Mouse (Mus musculus): Measurements from ENCODE around the gene Olfr516. TPM values are rescaled to one million over a fixed set of nuclear protein-coding genes. Genes with fewer than 3 reads are reported as not detected.
"Not testable (repeated sequence)": the region's sequence is repeated elsewhere in the genome, so short reads cannot be mapped to it uniquely, and the experiment has no call there.

Olfr516 gene
- polyA plus RNA-seq (2011; ENCODE audit: insufficient read depth, insufficient read length, low read depth, missing spikeins) = not detected in 2 replicates

DNA sequence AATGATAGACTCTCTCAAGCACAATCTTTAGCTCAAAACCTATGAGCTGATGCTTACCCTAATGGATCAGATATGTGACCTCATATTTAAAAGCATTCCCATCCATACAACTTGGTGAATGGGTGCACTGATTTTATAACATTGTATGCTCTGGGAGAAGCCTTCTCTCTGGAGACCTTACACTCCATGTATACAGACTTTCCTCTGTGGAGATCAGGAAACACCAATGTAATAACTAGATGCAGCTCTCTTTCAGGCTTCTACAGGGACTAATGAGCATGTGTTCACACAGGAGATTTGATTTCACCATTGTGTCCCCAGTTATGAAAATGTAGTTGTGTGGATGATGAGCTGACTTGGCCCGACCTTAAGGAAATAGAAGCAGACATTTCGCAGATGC, at the start of gene Olfr516:
Gene Olfr516, minus strand, starts transcription at position 101 of the 400 bp plus-strand sequence.
- Histone ChIP-seq H3K9ac (ENCODE audit: low read depth, poor library complexity, severe bottlenecking) (no peak within 1 kb of the TSS), H3K27ac (ENCODE audit: insufficient read depth, low read length) (no peak within 1 kb of the TSS), H3K4me1 (ENCODE audit: control insufficient read depth, insufficient read depth, low read length) (no peaks in the 10 kb centered on the region), H3K4me3 (ENCODE audit: low read depth, low read length) (no peak within 1 kb of the TSS), H3K36me3 (ENCODE audit: control insufficient read depth, insufficient read depth, low read length, poor library complexity, severe bottlenecking) (no peaks in the 10 kb centered on the region), H3K27me3 (ENCODE audit: control insufficient read depth, insufficient read depth, low read length, poor library complexity, severe bottlenecking) (no peaks in the 10 kb centered on the region), H3K9me3 (replicated peaks; ENCODE audit: control insufficient read depth, insufficient read depth, low read length, poor library complexity, severe bottlenecking) (no peaks in the 10 kb centered on the region)
- no peak for TF ChIP-seq CTCF (IDR thresholded peaks at IDR 0.05; ENCODE audit: low read depth, low read length)
- TF ChIP-seq EP300 (IDR thresholded peaks at IDR 0.05; ENCODE audit: insufficient read depth, low read depth, low read length) = no peak
- no peak for TF ChIP-seq POLR2A (IDR thresholded peaks at IDR 0.05; ENCODE audit: insufficient read depth, low read length)

DNA sequence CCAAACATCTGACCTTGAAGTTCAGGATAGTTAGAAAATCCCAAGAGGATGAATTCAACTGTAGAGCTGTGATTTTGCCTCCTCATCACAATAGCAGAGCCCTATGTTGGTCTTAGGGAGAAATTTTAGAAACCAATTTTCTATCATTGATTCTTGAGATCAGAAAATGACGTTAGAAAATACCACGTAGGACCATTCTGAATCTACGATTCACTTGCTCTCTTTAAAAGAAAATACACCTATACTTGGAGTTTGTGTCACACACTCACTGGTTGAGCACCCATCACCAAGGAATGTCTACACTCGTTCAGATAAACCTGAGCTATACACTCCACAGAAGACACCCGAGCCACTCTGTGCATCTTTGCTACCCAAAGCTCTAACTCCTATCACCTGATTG, 44.0 kb upstream of the Olfr516 start, which contains the start of gene Olfr519:
Gene Olfr519, minus strand, starts transcription at position 101 of the 400 bp plus-strand sequence.
- TF ChIP-seq EP300 (IDR thresholded peaks at IDR 0.05; ENCODE audit: insufficient read depth, low read depth, low read length) (no peak), CTCF (IDR thresholded peaks at IDR 0.05; ENCODE audit: low read depth, low read length) (no peak), POLR2A (IDR thresholded peaks at IDR 0.05; ENCODE audit: insufficient read depth, low read length) (no peak)
- no peaks in the 10 kb centered on the region for H3K36me3 ChIP-seq (ENCODE audit: control insufficient read depth, insufficient read depth, low read length, poor library complexity, severe bottlenecking)
- H3K4me3 ChIP-seq (ENCODE audit: low read depth, low read length) = no peak within 1 kb of the TSS
- H3K4me1 ChIP-seq (ENCODE audit: control insufficient read depth, insufficient read depth, low read length) = no peaks in the 10 kb centered on the region
- no peak within 1 kb of the TSS for H3K27ac ChIP-seq (ENCODE audit: insufficient read depth, low read length)
- H3K9me3 ChIP-seq (replicated peaks; ENCODE audit: control insufficient read depth, insufficient read depth, low read length, poor library complexity, severe bottlenecking) = no peaks in the 10 kb centered on the region
- no peaks in the 10 kb centered on the region for H3K27me3 ChIP-seq (ENCODE audit: control insufficient read depth, insufficient read depth, low read length, poor library complexity, severe bottlenecking)
- no peak within 1 kb of the TSS for H3K9ac ChIP-seq (ENCODE audit: low read depth, poor library complexity, severe bottlenecking)

DNA sequence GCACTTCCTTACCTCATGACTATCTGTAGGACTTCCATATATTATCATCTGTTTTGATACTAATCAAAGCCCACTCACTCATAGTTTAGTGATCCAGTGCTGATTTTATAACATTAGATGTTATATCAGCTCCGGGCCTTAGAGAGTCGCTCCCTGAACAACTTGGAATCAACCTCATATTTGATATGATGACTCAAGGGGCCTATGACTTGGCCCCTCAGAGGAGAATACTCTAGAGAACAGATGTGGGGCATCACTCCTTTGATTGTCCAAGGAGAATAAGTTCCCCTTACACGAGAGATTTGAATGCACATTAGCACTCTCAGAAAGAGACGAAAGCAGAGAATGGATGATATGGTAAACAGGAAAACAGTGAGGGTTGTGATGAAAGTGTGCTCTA, 34.6 kb upstream of the Olfr516 start, which contains the start of gene Olfr518:
Gene Olfr518, minus strand, starts transcription at position 101 of the 400 bp plus-strand sequence.
- H3K27me3 ChIP-seq (ENCODE audit: control insufficient read depth, insufficient read depth, low read length, poor library complexity, severe bottlenecking) = no peaks in the 10 kb centered on the region
- TF ChIP-seq POLR2A (IDR thresholded peaks at IDR 0.05; ENCODE audit: insufficient read depth, low read length) (no peak), EP300 (IDR thresholded peaks at IDR 0.05; ENCODE audit: insufficient read depth, low read depth, low read length) (no peak), CTCF (IDR thresholded peaks at IDR 0.05; ENCODE audit: low read depth, low read length) (no peak)
- no peak within 1 kb of the TSS for H3K27ac ChIP-seq (ENCODE audit: insufficient read depth, low read length)
- H3K4me3 ChIP-seq (ENCODE audit: low read depth, low read length) = no peak within 1 kb of the TSS
- no peaks in the 10 kb centered on the region for H3K9me3 ChIP-seq (replicated peaks; ENCODE audit: control insufficient read depth, insufficient read depth, low read length, poor library complexity, severe bottlenecking)
- H3K36me3 ChIP-seq (ENCODE audit: control insufficient read depth, insufficient read depth, low read length, poor library complexity, severe bottlenecking) = no peaks in the 10 kb centered on the region
- H3K4me1 ChIP-seq (ENCODE audit: control insufficient read depth, insufficient read depth, low read length) = no peaks in the 10 kb centered on the region
- H3K9ac ChIP-seq (ENCODE audit: low read depth, poor library complexity, severe bottlenecking) = no peak within 1 kb of the TSS

DNA sequence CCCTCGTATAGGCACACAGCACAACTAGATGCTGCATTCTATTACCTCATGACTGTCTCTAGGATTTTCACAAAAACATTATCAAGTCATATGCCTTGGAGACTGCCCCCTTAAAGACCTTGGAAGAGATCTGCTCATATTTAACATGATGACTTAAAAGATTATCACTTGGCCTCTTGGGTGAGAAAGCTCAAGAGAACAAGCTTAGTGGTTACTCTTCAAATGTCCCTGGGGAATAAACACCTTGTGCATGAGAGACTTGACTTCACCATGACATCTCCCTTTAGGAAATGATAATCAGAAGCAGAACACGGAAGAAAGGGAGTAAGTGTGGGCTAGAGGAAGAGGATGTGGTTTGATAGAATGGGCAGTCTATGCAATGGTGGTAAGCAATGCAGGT, 21.9 kb upstream of the Olfr516 start, which contains the start of gene Olfr517:
Gene Olfr517, minus strand, starts transcription at position 101 of the 400 bp plus-strand sequence.
- H3K36me3 ChIP-seq (ENCODE audit: control insufficient read depth, insufficient read depth, low read length, poor library complexity, severe bottlenecking) = no peaks in the 10 kb centered on the region
- TF ChIP-seq POLR2A (IDR thresholded peaks at IDR 0.05; ENCODE audit: insufficient read depth, low read length) = no peak
- no peak for TF ChIP-seq EP300 (IDR thresholded peaks at IDR 0.05; ENCODE audit: insufficient read depth, low read depth, low read length)
- no peak for TF ChIP-seq CTCF (IDR thresholded peaks at IDR 0.05; ENCODE audit: low read depth, low read length)
- H3K9ac ChIP-seq (ENCODE audit: low read depth, poor library complexity, severe bottlenecking) = no peak within 1 kb of the TSS
- no peak within 1 kb of the TSS for H3K4me3 ChIP-seq (ENCODE audit: low read depth, low read length)
- no peak within 1 kb of the TSS for H3K27ac ChIP-seq (ENCODE audit: insufficient read depth, low read length)
- H3K27me3 ChIP-seq (ENCODE audit: control insufficient read depth, insufficient read depth, low read length, poor library complexity, severe bottlenecking) = no peaks in the 10 kb centered on the region
- no peaks in the 10 kb centered on the region for H3K4me1 ChIP-seq (ENCODE audit: control insufficient read depth, insufficient read depth, low read length)
- H3K9me3 ChIP-seq (replicated peaks; ENCODE audit: control insufficient read depth, insufficient read depth, low read length, poor library complexity, severe bottlenecking) = no peaks in the 10 kb centered on the region

DNA sequence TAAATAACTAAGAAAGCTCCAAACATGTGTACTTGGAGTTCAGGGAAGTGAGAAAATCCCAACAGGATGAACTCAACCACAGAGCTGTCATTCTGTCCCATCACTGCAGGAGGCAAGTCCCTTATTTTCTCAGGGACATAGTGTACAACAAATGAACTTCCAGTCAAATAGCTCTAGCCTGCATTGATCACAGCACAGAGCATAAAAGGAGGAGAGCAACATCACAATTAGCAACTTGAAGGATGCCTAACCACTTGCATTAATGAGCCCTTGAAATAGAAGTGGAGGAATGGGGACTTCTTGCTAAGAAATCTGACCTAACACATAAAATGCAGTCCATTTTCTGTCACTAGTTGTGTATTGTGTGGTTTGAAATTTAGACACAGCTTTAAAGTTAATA, 24.4 kb downstream of the Olfr516 start, which contains the start of gene Olfr514:
Gene Olfr514, minus strand, starts transcription at position 101 of the 400 bp plus-strand sequence.
- H3K4me1 ChIP-seq (ENCODE audit: control insufficient read depth, insufficient read depth, low read length) = no peaks in the 10 kb centered on the region
- no peak within 1 kb of the TSS for H3K27ac ChIP-seq (ENCODE audit: insufficient read depth, low read length)
- H3K36me3 ChIP-seq (ENCODE audit: control insufficient read depth, insufficient read depth, low read length, poor library complexity, severe bottlenecking) = no peaks in the 10 kb centered on the region
- TF ChIP-seq CTCF (IDR thresholded peaks at IDR 0.05; ENCODE audit: low read depth, low read length) (no peak), POLR2A (IDR thresholded peaks at IDR 0.05; ENCODE audit: insufficient read depth, low read length) (no peak), EP300 (IDR thresholded peaks at IDR 0.05; ENCODE audit: insufficient read depth, low read depth, low read length) (no peak)
- no peak within 1 kb of the TSS for H3K9ac ChIP-seq (ENCODE audit: low read depth, poor library complexity, severe bottlenecking)
- H3K9me3 ChIP-seq (replicated peaks; ENCODE audit: control insufficient read depth, insufficient read depth, low read length, poor library complexity, severe bottlenecking) = peaks cover 7% of the 10 kb centered on the region
- H3K4me3 ChIP-seq (ENCODE audit: low read depth, low read length) = no peak within 1 kb of the TSS
- no peaks in the 10 kb centered on the region for H3K27me3 ChIP-seq (ENCODE audit: control insufficient read depth, insufficient read depth, low read length, poor library complexity, severe bottlenecking)

DNA sequence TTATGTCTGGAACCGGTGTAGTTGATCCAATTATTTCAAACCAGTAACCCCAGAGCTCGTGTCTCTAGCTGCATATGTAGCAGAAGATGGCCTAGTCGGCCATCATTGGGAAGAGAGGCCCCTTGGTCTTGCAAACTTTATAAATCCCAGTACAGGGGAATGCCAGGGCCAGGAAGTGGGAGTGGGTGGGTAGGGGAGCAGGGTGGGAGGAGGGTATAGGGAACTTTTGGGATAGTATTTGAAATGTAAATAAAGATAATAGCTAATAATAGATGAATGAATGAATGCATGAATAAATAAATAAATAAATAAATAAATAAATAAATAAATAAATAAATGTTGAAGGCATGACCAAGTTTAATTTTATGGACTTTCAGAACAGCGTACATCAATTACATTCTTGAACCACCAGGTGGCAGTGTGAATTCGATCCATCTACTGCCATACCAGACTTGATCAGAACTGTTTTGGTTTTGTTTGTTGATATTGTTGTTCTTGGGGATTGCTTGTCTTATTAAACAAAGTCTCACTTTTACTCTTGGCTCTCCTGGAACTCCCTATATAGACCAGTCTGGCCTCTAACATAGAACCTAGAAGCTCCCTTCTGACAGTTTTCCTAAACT, 35.6 kb downstream of the Olfr516 start:
- H3K9ac ChIP-seq (ENCODE audit: low read depth, poor library complexity, severe bottlenecking); H3K36me3 ChIP-seq (ENCODE audit: control insufficient read depth, insufficient read depth, low read length, poor library complexity, severe bottlenecking); H3K4me1 ChIP-seq (ENCODE audit: control insufficient read depth, insufficient read depth, low read length); H3K9me3 ChIP-seq (replicated peaks; ENCODE audit: control insufficient read depth, insufficient read depth, low read length, poor library complexity, severe bottlenecking); H3K27me3 ChIP-seq (ENCODE audit: control insufficient read depth, insufficient read depth, low read length, poor library complexity, severe bottlenecking); H3K4me3 ChIP-seq (ENCODE audit: low read depth, low read length); H3K27ac ChIP-seq (ENCODE audit: insufficient read depth, low read length): not testable (repeated sequence)
